Mouse (Mus musculus): ENCODE results near the gene Ercc6l2. TPM values are rescaled to one million over a fixed set of nuclear protein-coding genes. Genes with fewer than 3 reads are reported as not detected.
A peak's percentile ranks its signal among the peaks of the same experiment; 100 is the strongest.

Ercc6l2 gene
- polyA plus RNA-seq, 1 experiment from 2014 or later, result 30.6 TPM

GRCm38 (mm10) chr13:63940257-63940656 lies 125.2 kb downstream of the Ercc6l2 start:
- H3K4me2 ChIP-seq (replicated peaks; ENCODE audit: low read depth, low read length), result no peak overlapping the region
- no peak overlapping the region for H3K27ac ChIP-seq (ENCODE audit: low read depth, low read length)
- 60% methylated on average over 1 of the region's 1 CpGs for WGBS
- no peaks in the 10 kb centered on the region for H3K9me3 ChIP-seq (ENCODE audit: control insufficient read depth, low read length)
- peaks cover 14% of the 10 kb centered on the region for H3K4me1 ChIP-seq (ENCODE audit: control insufficient read depth, insufficient read depth, low read length)
- no peaks in the 10 kb centered on the region for H3K27me3 ChIP-seq (ENCODE audit: control insufficient read depth, insufficient read depth, low read length)
- H3K36me3 ChIP-seq (ENCODE audit: control insufficient read depth, insufficient read depth, low read length), result no peaks in the 10 kb centered on the region
- ATAC-seq (ENCODE audit: low FRiP score, low TSS enrichment), result 0 out of 2 replicates have a peak, but pooled peaks have one; percentile 17
- no peak overlapping the region for H3K9ac ChIP-seq (ENCODE audit: low read depth, low read length)
- H3K4me3 ChIP-seq (ENCODE audit: low read length), result no peak overlapping the region

GRCm38 (mm10) chr13:63941170-63941569 lies 126.1 kb downstream of the Ercc6l2 start:
- no peaks in the 10 kb centered on the region for H3K27me3 ChIP-seq (ENCODE audit: control insufficient read depth, insufficient read depth, low read length)
- no peak overlapping the region for H3K27ac ChIP-seq (ENCODE audit: low read depth, low read length)
- no peak overlapping the region for H3K9ac ChIP-seq (ENCODE audit: low read depth, low read length)
- H3K4me3 ChIP-seq (ENCODE audit: low read length), result no peak overlapping the region
- H3K36me3 ChIP-seq (ENCODE audit: control insufficient read depth, insufficient read depth, low read length), result no peaks in the 10 kb centered on the region
- ATAC-seq (ENCODE audit: low FRiP score, low TSS enrichment), result no peak
- peaks cover 14% of the 10 kb centered on the region for H3K4me1 ChIP-seq (ENCODE audit: control insufficient read depth, insufficient read depth, low read length)
- H3K4me2 ChIP-seq (replicated peaks; ENCODE audit: low read depth, low read length), result no peak overlapping the region
- no peaks in the 10 kb centered on the region for H3K9me3 ChIP-seq (ENCODE audit: control insufficient read depth, low read length)
- 89% methylated on average over 4 of the region's 4 CpGs for WGBS

- Histone ChIP-seq H3K27ac (ENCODE audit: low read depth, low read length) (no peak overlapping the region), H3K4me2 (replicated peaks; ENCODE audit: low read depth, low read length) (no peak overlapping the region), H3K4me1 (ENCODE audit: control insufficient read depth, insufficient read depth, low read length) (peaks cover 14% of the 10 kb centered on the region)
These were observed 128.6 kb downstream of the Ercc6l2 start for GRCm38 (mm10) chr13:63943605-63944004.

GRCm38 (mm10) chr13:63944344-63945021 lies 129.4 kb downstream of the Ercc6l2 start:
- no peak overlapping the region for H3K4me2 ChIP-seq (replicated peaks; ENCODE audit: low read depth, low read length)
- ATAC-seq (ENCODE audit: low FRiP score, low TSS enrichment), result peak; percentile 84
- H3K4me3 ChIP-seq (ENCODE audit: low read length), result no peak overlapping the region
- H3K9me3 ChIP-seq (ENCODE audit: control insufficient read depth, low read length), result no peaks in the 10 kb centered on the region
- no peaks in the 10 kb centered on the region for H3K27me3 ChIP-seq (ENCODE audit: control insufficient read depth, insufficient read depth, low read length)
- peak overlapping the region; percentile 0; the same call in 1 of the 2 replicates for H3K27ac ChIP-seq (ENCODE audit: low read depth, low read length)
- no peak overlapping the region for H3K9ac ChIP-seq (ENCODE audit: low read depth, low read length)
- H3K36me3 ChIP-seq (ENCODE audit: control insufficient read depth, insufficient read depth, low read length), result no peaks in the 10 kb centered on the region
- whole genome bisulfite sequencing, result 31% methylated on average over 13 of the region's 13 CpGs
- peaks cover 14% of the 10 kb centered on the region for H3K4me1 ChIP-seq (ENCODE audit: control insufficient read depth, insufficient read depth, low read length)

More at GRCm38 (mm10) chr13:63943605-63944004, 128.6 kb downstream of the Ercc6l2 start:
- Histone ChIP-seq H3K9me3 (ENCODE audit: control insufficient read depth, low read length) (no peaks in the 10 kb centered on the region), H3K27me3 (ENCODE audit: control insufficient read depth, insufficient read depth, low read length) (no peaks in the 10 kb centered on the region), H3K36me3 (ENCODE audit: control insufficient read depth, insufficient read depth, low read length) (no peaks in the 10 kb centered on the region), H3K4me3 (ENCODE audit: low read length) (no peak overlapping the region), H3K9ac (ENCODE audit: low read depth, low read length) (no peak overlapping the region)
- no peak for ATAC-seq (ENCODE audit: low FRiP score, low TSS enrichment)
- 71% methylated on average over 7 of the region's 7 CpGs for WGBS

Other genes with a start within 250 kb of the Ercc6l2 start
- 17.9 and 28.2 TPM in 2 replicates for gene Ptch1, start 241.6 kb upstream of the Ercc6l2 start, polyA plus RNA-seq (2014; fragmentation: Nextera tagmentation; extraction: Ambion mirVana)